In the genomic region with DNA sequence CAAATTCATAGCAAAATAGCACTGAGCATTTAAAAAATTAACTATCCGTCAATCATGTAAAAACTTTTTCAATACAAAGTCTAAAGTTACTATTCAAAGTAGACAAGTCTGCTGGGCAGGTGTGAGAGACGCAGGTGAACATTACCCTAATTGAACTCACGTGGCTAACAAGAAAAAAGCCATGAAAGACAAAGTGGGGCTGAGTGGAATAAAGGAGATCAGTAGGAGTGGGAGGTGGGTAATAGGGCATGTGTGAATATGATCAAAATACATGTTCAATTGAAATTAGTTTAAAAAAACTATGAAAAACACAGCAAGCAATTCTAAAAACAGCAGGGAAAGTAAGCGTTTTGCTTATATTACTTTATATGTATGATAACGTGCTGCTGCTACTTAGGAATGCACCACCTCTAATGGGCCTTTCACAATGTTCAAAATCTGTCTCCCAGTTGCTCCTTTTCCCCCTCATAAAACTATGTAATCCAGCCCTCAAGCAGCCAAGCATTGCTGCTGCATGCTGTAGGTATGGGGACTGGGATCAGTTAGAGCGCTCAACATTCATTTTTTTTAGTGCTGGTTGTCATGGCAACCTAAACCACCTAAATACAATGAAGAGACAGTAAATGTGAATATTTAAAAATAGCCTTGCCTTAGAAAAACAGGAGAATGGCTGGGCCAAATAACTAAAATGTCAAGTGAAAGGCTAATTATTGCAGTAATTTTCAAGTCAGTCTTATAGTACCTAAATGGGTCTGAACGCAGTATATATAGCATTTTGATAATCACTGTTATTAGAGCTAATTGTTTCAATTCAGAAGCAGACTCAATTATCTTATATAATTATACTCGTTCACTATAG, we compare ENCODE assay signal across 17 mouse cellular contexts. TPM values are rescaled to one million over a fixed set of nuclear protein-coding genes. Genes with fewer than 3 reads are reported as not detected.
DNase-seq lines count a peak whose midpoint lies in the region; ATAC-seq and TF ChIP-seq lines count a peak whose summit lies in the region.
"Had no signal": no experiment of that assay in that cellular context is flagged by ENCODE, and none has a peak within 500 bp of the region (broad histone marks: within the 10 kb centered on the region; RNA-seq: fewer than 3 reads in every experiment).

No protein-coding gene starts in this region.

- H3K4me3 ChIP-seq in layer of hippocampus, adult 2 months: no peak overlapping the region
- H3K4me3 ChIP-seq in forebrain, embryonic 12.5 days (replicated peaks): no peak overlapping the region
- H3K4me3 ChIP-seq: embryonic facial prominence, embryonic 13.5 days; midbrain, embryonic 12.5 days had no signal

- no peak overlapping the region for H3K4me2 ChIP-seq in forebrain, embryonic 12.5 days
- H3K4me2 ChIP-seq: embryonic facial prominence, embryonic 13.5 days; midbrain, embryonic 12.5 days had no signal

- DNase-seq in layer of hippocampus, adult 2 months (ENCODE audit: low spot score in 2 of 2): peak; percentile 19 to 58
- DNase-seq in layer of hippocampus, adult 9-10 months (ENCODE audit: low spot score): no peak
- DNase-seq in brain, embryonic 18.5 days (ENCODE audit: low read depth, low spot score): peak; percentile 61
- DNase-seq in left cerebral cortex, postnatal 25 days (ENCODE audit: low spot score in 2 of 2): peak; percentile 62 to 78
- no peak for DNase-seq in gastrocnemius, adult 18-20 months (ENCODE audit: low spot score)
- DNase-seq: adrenal gland, adult 8-10 months; cerebellum, adult 11 months; gastrocnemius, postnatal 10 days; kidney, postnatal 36 days; lung, postnatal 10 days; right cerebral cortex, postnatal 25 days had no signal

- peak overlapping the region; percentile 86 for H3K27ac ChIP-seq in layer of hippocampus, adult 2 months
- no peak overlapping the region for H3K27ac ChIP-seq in forebrain, embryonic 12.5 days
- H3K27ac ChIP-seq: embryonic facial prominence, embryonic 13.5 days; midbrain, embryonic 12.5 days had no signal

- H3K27me3 ChIP-seq in forebrain, embryonic 12.5 days: no peaks in the 10 kb centered on the region
- H3K27me3 ChIP-seq: embryonic facial prominence, embryonic 13.5 days; midbrain, embryonic 12.5 days; Patski had no signal

- WGBS in forebrain, embryonic 12.5 days: 76% methylated on average over 8 of the region's 8 CpGs

- no peaks in the 10 kb centered on the region for H3K9me3 ChIP-seq in forebrain, embryonic 12.5 days
- H3K9me3 ChIP-seq: embryonic facial prominence, embryonic 13.5 days; midbrain, embryonic 12.5 days had no signal

- intact Hi-C loops in left cerebral cortex, postnatal 25 days (cut with DNase I): no loop called here

- peak; percentile 81 for ATAC-seq in forebrain, embryonic 12.5 days (ENCODE audit: low FRiP score)
- no peak for ATAC-seq in erythroblast, adult 5-6 weeks (replicated peaks; ENCODE audit: low FRiP score, poor library complexity, severe bottlenecking)
- ATAC-seq: inflammation-experienced regulatory T-cells, adult 6 months; Patski had no signal

- peaks cover 47% of the 10 kb centered on the region for H3K36me3 ChIP-seq in forebrain, embryonic 12.5 days (replicated peaks)

- no peak for TF ChIP-seq CTCF in layer of hippocampus, adult 2 months (conservative IDR thresholded peaks at IDR 0.05)

- no peaks in the 10 kb centered on the region for H3K4me1 ChIP-seq in forebrain, embryonic 12.5 days
- H3K4me1 ChIP-seq: midbrain, embryonic 12.5 days had no signal

- no peak overlapping the region for H3K9ac ChIP-seq in forebrain, embryonic 12.5 days
- H3K9ac ChIP-seq: embryonic facial prominence, embryonic 13.5 days; midbrain, embryonic 12.5 days had no signal

RNA-seq across cellular contexts. Expression of a gene that starts 54.0 kb away (rescaled TPM):
- total RNA-seq in layer of hippocampus, adult 2 months (2021): 10 to 100 TPM; 55.5 to 60.2 TPM
- 32.1 and 34.2 TPM in 2 replicates for polyA plus RNA-seq in forebrain, embryonic 12.5 days (2016; fragmentation: Nextera tagmentation; extraction: Ambion mirVana)
- 10 to 100 TPM; 48.9 to 54.1 TPM for total RNA-seq in left cerebral cortex, postnatal 25 days (2021)
- total RNA-seq in erythroblast, adult 5-6 weeks (2015; ENCODE audit: low replicate concordance): 3.1 and 4.0 TPM in 2 replicates
- total RNA-seq in erythroblast, adult 5-6 weeks (2017; ENCODE audit: low replicate concordance): 4.4 and 9.1 TPM in 2 replicates
- 1 to 10 TPM; 5.3 to 5.4 TPM for total RNA-seq in gastrocnemius, adult 18-20 months (2021)

RNA-seq across cellular contexts. Expression of a gene that starts 54.9 kb away (rescaled TPM):
- 10 to 100 TPM; 57.4 to 62.5 TPM for total RNA-seq in layer of hippocampus, adult 2 months (2021)
- polyA plus RNA-seq in forebrain, embryonic 12.5 days (2016; fragmentation: Nextera tagmentation; extraction: Ambion mirVana): 309 and 332 TPM in 2 replicates
- total RNA-seq in left cerebral cortex, postnatal 25 days (2021): 10 to 100 TPM; 51.7 to 52.4 TPM
- 18.4 and 19.4 TPM in 2 replicates for total RNA-seq in erythroblast, adult 5-6 weeks (2015; ENCODE audit: low replicate concordance)
- 14.8 and 18.3 TPM in 2 replicates for total RNA-seq in erythroblast, adult 5-6 weeks (2017; ENCODE audit: low replicate concordance)
- 100 to 1,000 TPM; 105 to 125 TPM for total RNA-seq in gastrocnemius, adult 18-20 months (2021)

Comparison
In these comparisons a context has a peak if more than half of its experiments do, and no peak if none do; other contexts are left out.
1. DNase-seq: peak in layer of hippocampus, adult 2 months (2 of 2), brain, embryonic 18.5 days (single experiment) and left cerebral cortex, postnatal 25 days (2 of 2); none in layer of hippocampus, adult 9-10 months (single experiment) and gastrocnemius, adult 18-20 months (single experiment).
2. RNA of a gene that starts 54.0 kb away (total RNA-seq): 55.5 to 60.2 TPM in layer of hippocampus, adult 2 months and 48.9 to 54.1 TPM in left cerebral cortex, postnatal 25 days; 5.3 to 5.4 TPM in gastrocnemius, adult 18-20 months and 3.1 to 9.1 TPM in erythroblast, adult 5-6 weeks; every median in the first group is over 4 times any median in the second.